Mouse (Mus musculus) megakaryocyte, adult 5-6 weeks (primary cell): ENCODE data around the gene Rnf123. TPM values are rescaled to one million over a fixed set of nuclear protein-coding genes. Genes with fewer than 3 reads are reported as not detected.

ENCODE experiments used
- ATAC-seq: 2 replicates; pipeline ENCODE4 v1.8.0; 2016; ENCODE audit warnings: mild to moderate bottlenecking, inconsistent platforms; ENCODE audit not compliant: poor library complexity, severe bottlenecking
- total RNA-seq, 2 experiments: library from RNA; stranded (forward) in 1 of 2; stranded (reverse) in 1 of 2; fragments of 153-499, 151-499 nt in 1 of 2; fragments of 221-1000, 200-1000 nt in 1 of 2; gene quantifications; 2 replicates each; pipeline versions ENCODE4 v1.2.3 to v1.2.4; 2015 to 2017

The Rnf123 gene
- total RNA-seq (2015) (27.8 and 30.7 TPM in 2 replicates), total RNA-seq (2017) (20.9 and 21.1 TPM in 2 replicates)

DNA sequence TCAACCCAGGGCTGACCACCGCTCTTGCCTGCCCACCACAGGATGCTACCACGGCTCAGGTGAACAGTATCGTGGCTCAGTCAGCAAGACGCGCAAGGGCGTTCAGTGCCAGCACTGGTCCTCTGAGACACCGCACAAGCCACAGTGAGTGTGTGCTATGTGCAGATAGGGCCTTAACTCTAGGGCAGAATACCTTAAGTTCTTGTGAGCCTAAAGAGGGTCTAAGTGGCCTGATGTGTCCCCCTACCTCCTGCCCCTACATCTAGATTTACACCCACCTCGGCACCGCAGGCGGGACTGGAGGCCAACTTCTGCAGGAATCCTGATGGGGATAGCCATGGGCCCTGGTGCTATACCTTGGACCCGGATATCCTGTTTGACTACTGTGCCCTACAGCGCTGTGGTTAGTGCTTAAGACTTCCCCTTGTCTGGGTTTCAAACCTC, at the start of gene Rnf123:
TSS of gene Rnf123 (minus strand) at position 359 of the 444 bp plus-strand sequence.
- ATAC-seq, result peak; percentile 40

DNA sequence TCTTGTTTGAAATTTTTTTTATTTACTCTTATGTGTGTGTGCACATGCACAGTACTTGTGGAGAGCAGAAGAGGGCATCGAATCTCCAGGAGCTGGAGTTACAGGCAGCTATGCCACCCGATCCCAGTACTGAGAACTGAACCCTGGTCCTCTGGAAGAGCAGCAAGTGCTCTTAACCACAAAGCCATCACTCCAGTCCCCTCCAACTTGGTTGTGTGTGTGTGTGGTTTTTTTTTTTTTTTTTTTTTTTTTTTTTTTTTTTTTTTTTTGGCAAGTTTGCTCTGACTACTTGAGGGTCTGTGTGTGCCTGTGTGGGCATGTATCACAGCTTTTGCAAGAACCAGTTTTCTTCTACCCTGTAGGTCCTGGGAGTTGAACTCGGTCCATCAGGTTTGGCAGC, 49.2 kb upstream of the Rnf123 start:
- ATAC-seq, result no peak

DNA sequence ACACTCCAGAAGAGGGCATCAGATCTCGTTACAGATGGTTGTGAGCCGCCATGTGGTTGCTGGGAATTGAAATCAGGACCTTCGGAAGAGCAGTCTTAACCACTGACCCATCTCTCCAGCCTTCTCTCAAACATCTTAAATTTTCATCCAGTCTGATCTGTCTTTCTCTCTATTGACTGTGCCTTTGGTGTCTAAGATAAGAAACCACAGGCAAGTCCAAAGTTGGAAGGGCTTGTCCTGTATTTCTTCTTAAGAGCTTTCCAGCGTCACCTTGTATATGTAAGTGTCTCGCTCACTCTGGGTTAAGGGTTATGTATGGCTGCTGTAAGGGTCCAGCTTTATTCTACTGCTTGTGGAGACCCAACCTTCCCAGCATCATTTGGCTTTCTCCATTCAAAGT, 48.4 kb upstream of the Rnf123 start:
- no peak for ATAC-seq

DNA sequence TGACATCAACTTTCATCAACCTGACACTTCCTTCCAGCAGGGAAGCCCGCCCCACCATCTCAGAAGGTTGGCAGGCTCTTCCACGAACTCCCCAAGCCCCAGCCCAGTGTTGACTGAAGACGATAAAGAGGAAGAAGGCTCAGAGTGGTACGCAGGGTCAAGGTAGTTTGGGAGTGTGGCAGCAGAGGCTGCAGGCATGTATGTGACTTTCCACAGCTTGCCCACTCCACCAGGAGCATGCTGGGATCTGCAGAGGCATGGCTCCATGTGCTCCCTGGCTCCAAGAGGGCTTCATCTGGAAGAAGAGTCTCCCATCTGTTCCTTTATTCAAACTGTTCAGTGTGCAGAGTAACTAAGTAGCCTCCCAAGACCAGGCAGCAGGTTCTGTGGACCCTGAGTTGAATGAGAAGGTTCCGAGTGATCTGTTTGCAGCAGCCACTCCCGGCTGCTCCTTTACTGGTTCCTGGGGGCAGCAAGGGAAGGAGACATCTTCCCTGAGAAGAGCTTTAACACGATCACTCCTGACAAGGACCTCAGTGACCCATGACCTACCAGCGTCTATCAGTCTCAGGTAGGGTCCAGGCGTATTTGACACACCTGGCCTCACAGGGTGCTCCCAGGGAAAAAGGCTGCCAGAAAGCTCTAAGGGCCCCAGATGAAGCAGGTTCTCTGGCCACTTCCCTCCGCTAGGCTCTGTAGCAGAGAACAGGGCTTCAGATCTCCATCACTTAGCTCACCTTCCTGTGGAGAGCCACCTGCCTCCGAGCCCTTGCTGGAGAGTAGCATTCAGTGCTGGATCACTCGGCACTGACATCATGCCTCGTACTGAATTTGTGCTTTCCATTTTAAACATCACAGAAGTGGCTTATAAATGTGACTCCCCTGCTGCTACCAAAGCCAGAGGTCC, 46.1 kb upstream of the Rnf123 start:
- no peak for ATAC-seq

DNA sequence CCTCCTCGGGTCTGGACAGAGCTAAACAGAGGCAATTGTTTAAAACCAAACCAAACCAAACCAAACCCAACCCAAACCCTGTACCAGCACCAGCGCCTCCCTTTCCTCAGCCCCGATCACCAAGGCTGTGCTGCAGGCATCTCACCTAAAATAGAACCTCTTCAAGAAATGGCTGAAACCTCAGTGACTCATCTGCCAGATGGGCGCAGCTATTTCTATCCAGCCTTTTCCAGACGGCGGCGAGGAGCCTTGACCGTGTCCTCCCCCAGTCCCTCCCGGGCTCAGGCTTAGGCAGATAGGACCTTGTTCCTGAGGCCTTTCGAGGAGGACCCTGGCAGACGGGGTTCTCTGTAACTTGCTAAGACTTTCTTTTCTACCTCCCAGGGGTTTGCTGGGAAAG, 45.1 kb upstream of the Rnf123 start:
- no peak for ATAC-seq

DNA sequence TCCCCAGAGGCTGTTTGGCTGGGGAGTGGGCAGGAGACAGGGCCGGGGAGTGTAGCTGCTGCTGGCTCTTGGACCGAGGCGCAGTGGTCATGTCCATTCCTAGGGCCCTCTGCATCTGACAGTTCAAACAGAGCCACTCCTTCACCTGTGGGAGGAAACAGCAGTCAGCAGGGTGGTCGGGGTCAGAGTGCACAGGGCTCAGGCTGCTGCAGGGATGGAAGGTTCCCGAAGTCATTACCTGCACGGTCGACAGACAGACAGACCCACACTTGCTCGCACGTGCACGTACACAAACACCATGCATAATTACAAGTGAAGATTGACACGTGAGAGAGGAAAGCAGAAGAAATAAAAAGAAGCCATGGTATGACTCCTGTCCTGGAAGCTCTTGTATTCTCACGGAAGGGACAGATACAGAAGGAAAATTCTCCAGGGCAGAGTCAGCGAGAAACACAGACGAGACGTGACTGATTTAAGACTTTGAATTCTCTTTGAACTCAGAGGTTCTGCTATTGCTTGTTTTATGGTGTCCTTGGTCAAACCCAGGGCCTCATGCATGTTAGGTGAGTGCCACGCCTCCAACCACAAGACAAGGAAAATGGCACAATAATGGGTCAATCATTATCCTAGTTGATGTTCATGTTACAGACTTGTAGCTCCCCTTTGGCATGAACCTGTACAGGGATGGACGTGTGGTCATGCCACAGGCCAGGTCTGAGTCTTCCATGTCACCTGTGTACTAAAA, 43.5 kb upstream of the Rnf123 start:
- ATAC-seq, result no peak

DNA sequence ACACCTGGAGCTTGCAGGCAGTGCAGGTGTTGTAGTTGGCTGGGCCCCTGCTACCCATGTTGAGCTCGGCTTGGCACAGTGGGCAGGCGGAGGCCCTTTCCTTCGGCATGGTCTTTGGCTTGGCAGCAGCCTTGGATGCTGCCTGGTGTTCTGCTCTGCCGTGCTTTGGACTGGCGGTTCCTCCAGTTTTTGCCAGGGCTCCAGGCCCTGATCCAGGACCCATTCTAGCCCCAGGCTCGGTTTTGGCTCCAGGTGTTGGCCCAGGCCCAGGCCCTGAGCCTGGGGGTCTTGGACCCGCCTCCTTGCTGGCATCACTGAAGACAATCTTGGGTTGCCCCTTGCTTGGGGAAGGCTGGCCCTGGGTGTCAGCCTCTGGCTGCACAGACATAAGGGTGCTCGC, 42.6 kb upstream of the Rnf123 start:
- ATAC-seq, result no peak

DNA sequence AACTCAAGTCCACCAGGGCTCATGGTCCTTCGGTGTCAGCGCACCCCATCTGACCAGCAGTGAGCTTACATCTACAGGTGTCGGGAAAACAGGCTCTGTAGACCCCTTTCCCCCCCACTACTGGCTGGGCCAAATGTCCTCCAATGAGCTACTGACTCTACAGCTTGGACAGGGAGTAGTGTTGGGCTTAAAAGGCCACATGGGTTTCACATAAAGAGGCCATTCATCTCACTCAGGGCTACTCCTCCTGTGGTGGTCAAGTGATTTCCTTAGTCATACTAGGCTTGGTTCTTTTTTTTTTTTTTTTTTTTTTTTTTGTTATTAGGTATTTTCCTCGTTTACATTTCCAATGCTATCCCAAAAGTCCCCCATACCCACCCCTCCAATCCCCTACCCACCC, 40.8 kb upstream of the Rnf123 start:
- ATAC-seq, result no peak

DNA sequence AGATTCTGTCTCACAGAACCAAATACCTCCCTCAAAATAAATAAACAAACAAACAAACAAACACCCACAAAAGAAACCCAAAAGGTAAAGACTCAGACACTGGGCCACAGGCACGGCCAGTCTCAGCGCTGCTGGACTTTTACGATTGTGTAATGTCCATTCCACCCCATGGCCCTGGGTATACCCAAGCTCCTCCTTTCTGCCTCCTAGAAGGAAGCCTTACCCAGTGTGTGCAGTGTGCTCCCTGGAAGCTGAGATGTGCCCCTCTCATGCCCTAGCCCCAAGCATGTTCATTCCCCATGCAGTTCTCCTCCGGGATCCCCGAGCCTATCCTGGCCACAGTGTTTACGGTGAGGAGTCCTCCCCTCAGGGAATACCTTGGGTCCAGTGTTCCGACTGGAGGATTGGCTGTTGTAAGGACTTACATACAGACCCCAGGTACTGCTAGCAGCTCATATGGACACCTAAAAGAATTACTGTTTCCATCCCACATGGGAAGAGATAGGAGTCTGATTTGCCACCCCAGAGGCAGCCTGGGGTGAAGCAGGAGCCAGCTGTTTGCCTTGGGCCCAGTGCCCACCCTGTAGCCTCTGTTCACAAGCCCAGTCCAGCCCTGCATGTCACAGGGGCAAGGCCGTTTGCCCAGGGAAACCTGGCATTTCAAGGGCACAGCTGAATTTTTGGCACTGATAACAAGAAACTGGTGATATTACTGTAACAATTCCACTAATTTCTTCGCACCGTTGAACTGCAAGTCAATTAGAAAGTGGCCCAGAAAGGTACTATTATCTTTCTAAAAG, 38.2 kb upstream of the Rnf123 start:
- ATAC-seq, result no peak

DNA sequence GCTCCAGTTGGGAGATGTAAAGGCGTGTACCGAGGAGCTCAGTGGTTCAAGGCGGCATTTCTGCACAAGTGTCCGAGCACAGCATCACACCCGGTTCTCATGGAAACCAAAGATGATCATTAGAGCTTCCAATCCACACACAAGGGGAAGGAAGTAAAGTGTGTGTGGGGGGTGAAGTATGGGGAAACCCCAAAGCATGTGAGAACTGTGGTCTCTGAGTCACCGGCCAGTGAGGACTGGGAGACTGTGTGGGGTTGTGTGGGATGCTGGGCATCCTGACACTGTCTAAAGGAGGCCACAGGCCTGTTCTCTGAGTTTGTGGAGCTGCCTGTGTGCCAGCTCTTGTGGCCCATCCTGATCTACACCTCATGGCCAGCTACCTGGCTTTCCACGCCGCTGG, 37.5 kb upstream of the Rnf123 start:
- peak; percentile 93 for ATAC-seq

DNA sequence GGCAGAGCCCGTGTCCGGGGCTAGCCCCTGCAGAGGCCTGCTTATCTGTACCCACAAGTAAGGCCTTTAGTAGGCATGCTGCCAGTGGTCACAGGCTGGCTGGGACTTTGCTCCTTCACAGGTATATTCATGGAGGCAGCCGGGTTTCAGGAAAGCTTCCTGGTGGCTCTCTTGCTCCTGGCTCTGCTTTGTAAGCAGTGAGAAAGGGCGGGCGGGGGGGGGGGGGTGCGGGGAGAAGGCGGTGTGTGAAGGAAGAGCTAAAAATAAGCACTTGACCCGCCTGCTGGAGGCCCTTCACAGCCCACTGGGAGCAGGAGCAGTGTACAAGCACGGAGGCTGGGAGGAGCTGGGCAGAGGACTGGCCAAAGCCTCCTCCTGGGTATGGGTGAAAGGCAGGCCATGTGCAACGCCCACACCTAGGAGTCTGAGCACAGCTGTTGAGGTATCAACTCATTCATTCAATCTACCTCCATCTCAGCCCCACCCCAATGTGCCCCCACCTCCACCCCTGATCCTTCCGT, 36.8 kb upstream of the Rnf123 start:
- no peak for ATAC-seq

DNA sequence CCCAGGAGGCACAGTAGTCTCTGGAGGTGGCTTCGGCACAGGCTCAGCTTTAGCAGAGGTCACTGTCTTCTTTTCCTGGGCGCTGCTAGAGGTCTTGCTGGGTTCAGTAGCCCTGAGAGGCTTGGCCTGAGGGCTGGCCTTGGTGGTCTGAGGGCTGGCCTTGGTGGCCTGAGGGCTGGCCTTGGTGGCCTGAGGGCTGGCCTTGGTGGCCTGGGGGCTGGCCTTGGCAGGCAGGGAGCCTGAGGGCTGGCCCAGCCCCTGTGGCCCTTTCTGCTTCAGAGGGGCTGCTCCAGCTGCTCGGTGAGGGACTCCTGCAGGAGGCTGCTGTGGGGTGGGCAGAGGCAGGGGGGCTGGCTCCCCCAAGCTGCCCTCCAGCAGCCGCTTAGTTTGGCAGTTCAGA, 34.0 kb upstream of the Rnf123 start:
- no peak for ATAC-seq

DNA sequence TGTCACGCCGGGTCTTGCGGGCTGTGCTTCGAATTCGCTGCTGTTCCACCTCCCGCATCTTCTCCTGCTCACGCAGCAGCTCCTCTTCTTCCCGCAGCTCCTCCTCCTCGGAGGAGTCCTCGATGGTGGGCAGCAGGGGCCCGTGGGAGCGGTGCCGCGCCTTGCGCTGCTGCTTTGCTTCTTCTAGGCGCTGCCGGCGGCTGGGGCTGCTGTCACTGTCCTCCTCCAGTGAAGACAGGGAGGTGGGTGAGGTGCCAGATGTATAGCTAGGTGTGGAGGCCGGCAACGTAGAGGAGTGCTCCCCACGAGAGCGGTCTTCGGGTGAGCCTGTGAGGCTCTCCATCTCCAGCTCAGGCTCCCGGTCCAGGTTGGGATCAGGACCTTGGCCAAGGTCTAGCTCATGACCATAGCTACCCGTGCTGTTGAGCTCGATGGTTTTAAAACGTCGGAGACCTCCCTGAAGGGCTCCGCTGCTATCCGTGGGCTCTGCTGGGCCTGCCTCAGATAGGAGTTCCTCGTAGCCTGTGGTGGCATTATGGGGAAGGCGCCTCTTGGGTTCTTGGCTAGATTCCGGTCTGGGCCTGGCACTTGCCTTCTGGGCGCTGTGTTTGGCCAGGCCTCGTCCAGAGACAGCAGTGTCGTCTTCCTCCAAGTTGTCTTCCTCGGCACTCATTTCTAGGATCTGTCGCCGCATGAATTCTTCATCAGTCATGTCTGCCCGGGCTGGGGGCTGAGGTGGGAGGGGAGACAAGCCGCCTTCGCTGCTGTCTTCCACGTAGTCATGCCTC, 32.3 kb upstream of the Rnf123 start:
- no peak for ATAC-seq

DNA sequence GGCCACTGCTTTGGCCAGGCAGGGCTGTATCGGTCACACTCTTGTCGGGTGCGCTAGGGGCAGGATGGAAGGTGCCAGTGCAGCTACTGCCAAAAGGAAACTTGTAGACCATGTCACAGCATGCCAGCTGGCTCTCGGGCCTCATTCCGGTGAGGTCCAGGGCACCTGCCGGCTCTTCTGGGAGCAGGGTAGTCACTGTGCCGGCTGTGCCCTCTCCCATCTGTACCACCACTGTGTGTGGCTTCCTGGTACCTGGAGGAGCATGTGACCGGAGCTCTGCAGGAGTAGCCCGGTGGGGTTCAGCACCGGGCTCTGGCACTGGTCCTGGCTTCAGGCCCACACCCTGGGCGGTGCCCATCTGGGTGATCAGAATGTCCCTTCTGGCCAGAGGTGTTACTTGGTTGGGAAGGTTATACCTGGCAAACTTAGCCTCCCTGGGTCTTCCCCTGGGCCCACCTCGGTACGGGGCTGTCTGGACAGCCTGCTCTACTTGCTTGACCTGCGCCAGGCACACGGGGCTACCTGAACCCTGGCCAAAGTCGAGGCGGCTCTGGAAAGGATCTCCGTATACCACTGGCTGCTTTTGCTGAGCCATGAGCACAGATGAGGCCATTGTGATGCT, 29.7 kb upstream of the Rnf123 start:
- ATAC-seq, result no peak

DNA sequence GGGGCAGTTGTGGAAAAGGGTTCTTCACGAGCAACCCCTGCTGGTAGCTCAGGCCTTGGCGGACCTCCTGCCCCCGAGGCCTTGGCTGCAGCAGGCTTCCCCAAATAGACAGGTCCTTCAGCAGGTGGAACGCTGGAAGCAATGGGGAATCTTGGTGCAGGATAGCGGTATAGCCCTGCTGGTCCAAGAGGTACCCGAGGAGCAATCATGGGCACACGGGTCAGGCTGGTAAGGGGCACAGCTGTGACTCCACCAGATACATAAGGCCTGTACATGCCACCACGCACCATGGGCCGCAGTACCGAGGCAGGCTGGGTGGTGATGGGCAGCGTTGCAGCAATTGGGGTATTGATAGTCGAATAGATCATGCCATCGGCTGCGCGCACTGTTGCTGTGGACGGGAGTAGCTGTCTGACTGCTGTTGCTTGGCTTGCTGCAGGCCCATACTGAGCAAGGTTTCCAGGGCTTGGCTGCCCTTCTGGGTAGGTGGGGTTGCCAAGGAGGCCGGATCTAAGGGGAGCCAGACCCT, 28.5 kb upstream of the Rnf123 start:
- ATAC-seq, result no peak

DNA sequence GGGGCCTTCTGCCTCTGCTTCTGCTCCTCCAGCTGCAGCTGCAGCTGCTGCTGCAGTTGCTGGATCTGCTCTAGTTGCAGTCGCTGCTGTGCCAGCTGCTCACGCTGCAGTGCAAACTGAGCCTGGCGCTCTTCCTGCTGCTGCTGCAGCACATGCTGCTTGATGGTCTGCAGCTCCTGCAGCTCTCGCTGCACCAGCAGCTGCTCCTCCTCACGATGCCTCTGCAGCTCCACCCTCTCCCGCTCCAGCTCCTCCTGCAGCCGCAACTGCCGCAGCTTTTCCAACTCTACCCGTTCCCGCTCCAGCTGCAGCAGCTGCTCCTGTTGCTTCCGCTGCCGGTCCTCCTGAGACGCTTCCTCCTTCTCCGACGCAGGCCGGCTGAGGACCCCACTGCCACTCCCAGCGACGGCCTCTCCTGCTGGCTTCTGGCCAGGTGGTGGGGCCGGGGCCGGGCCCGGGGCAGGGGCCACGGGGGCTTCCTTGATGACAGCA, 28.0 kb upstream of the Rnf123 start:
- ATAC-seq, result peak; percentile 39

DNA sequence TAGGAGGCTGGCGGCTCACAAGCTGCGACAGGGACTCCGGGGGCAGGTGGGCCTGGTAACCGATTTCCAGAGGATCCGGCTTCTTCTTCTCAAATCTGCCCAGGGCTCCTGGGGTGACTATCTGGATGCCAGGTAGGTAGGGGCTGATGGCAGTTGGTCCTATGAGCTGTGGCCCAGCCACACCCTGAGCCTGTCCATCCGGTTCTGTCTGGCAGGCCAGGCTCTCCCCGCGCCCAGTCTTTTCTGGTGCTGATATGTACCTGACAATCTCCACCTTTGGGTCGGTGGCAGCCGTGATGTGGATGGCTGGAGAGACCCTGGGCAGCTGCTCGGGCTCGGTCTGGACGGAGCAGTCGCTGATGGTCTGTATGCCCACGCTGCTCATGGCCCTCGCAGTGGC, 27.0 kb upstream of the Rnf123 start:
- ATAC-seq, result peak; percentile 17; the same call in 1 of the 2 replicates

DNA sequence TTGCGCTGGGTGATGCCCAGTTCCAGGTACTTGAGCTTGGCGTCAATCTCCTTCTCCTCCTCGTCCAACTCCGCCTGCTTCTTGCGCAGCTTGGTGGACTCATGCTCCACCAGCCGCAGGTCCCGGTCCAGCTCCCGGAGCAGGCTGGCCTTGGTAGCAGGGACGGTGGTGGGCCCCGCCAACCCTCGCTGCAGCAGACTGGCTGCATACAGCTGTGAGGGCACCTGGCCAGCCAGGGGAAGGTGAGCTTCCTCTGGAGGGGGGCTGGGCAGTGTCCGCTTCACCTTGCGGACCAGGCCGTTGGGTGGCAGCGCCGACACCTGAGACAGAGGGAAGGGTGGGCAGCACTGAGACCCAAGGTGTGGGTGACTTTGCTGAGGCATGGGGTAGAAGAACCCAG, 24.7 kb upstream of the Rnf123 start:
- ATAC-seq, result no peak

DNA sequence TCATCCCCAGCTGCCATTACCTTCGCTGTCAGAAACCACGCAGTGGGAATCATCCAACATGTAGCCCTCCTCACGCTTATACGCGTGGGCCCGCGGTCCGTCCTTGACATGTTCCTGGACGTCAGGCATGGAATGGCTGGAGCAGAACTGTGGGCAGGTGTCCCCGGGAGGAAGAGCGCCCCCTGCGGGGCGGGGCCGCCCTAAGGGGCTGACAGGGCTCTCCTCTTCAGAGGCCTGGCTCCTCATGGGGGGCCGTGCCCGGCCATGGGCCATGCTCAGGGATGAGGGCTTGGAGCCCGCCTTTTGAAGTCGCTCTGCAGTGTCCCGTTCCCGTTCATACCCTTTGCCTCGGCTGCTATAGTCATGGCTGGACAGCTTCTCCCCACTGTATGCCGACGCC, 22.9 kb upstream of the Rnf123 start:
- no peak for ATAC-seq
